Mouse (Mus musculus) myocyte (in vitro differentiated cells): ENCODE measurements around the gene Sgsm1. TPM values are rescaled to one million over a fixed set of nuclear protein-coding genes. Genes with fewer than 3 reads are reported as not detected.

Source experiments
- H3K27me3 ChIP-seq: one replicate; pipeline ENCODE4 v1.6.1; 2011; ENCODE audit not compliant: control insufficient read depth, insufficient read depth, insufficient read length
- H3K36me3 ChIP-seq: one replicate; pipeline ENCODE4 v1.6.1; 2011; ENCODE audit not compliant: control insufficient read depth, insufficient read depth
- H3K4me2 ChIP-seq: one replicate; pipeline ENCODE4 v1.6.1; 2011; ENCODE audit warnings: low read depth, control low read depth
- H3K4me3 ChIP-seq: one replicate; pipeline ENCODE4 v1.5.1; 2011; ENCODE audit warnings: mild to moderate bottlenecking, control low read depth, moderate library complexity
- H3K79me2 ChIP-seq: one replicate; pipeline ENCODE4 v1.6.1; 2011; ENCODE audit not compliant: control insufficient read depth, insufficient read depth
- H3ac ChIP-seq: one replicate; pipeline ENCODE4 v1.6.1; 2011; ENCODE audit not compliant: control insufficient read depth, insufficient read length
- CEBPB ChIP-seq: IDR thresholded peaks from 2 replicates; pipeline ENCODE4 v1.6.1; 2011; ENCODE audit warnings: mild to moderate bottlenecking, moderate library complexity; ENCODE audit not compliant: poor library complexity, insufficient read depth, severe bottlenecking
- E2F4 ChIP-seq: IDR thresholded peaks from one replicate; pipeline ENCODE4 v1.6.1; 2011; ENCODE audit warnings: mild to moderate bottlenecking, control low read depth, moderate library complexity; ENCODE audit not compliant: insufficient read depth
- MAX ChIP-seq: IDR thresholded peaks from one replicate; pipeline ENCODE4 v1.6.1; 2011; ENCODE audit warnings: low read depth, mild to moderate bottlenecking, control low read depth
- MYOD1 ChIP-seq, 3 experiments: IDR thresholded peaks; one replicate each; pipeline ENCODE4 v1.6.1; 2011; ENCODE audit warnings: control low read depth in 2 of 3, low read depth in 2 of 3, mild to moderate bottlenecking in 2 of 3, moderate library complexity in 1 of 3; ENCODE audit not compliant: insufficient read length in 2 of 3, control insufficient read depth in 1 of 3
- MYOG ChIP-seq, 3 experiments: IDR thresholded peaks; one replicate each; pipeline ENCODE4 v1.6.1; 2011; ENCODE audit warnings: control low read depth in 2 of 3, low read depth in 2 of 3, mild to moderate bottlenecking in 2 of 3; ENCODE audit not compliant: insufficient read length in 2 of 3, control insufficient read depth in 1 of 3, insufficient read depth in 1 of 3
- POLR2A ChIP-seq: IDR thresholded peaks from one replicate; pipeline ENCODE4 v1.6.1; 2011; ENCODE audit warnings: low read depth, mild to moderate bottlenecking, control low read depth, moderate library complexity; ENCODE audit not compliant: insufficient read length
- POLR2AphosphoS2 ChIP-seq: IDR thresholded peaks from one replicate; pipeline ENCODE4 v1.6.1; 2011; ENCODE audit warnings: low read depth, control low read depth; ENCODE audit not compliant: insufficient read length
- REST ChIP-seq: IDR thresholded peaks from one replicate; pipeline ENCODE4 v1.6.1; 2011; ENCODE audit warnings: mild to moderate bottlenecking, control low read depth, moderate library complexity; ENCODE audit not compliant: insufficient read depth, insufficient read length
- SRF ChIP-seq: IDR thresholded peaks from one replicate; pipeline ENCODE4 v1.6.1; 2011; ENCODE audit warnings: low read depth; ENCODE audit not compliant: control insufficient read depth, insufficient read length
- TCF12 ChIP-seq: IDR thresholded peaks from one replicate; pipeline ENCODE4 v1.6.1; 2011; ENCODE audit warnings: mild to moderate bottlenecking, control low read depth; ENCODE audit not compliant: poor library complexity, insufficient read depth, severe bottlenecking
- TCF3 ChIP-seq: IDR thresholded peaks from one replicate; pipeline ENCODE4 v1.6.1; 2011; ENCODE audit warnings: low read depth, control low read depth; ENCODE audit not compliant: insufficient read length
- USF1 ChIP-seq: IDR thresholded peaks from one replicate; pipeline ENCODE4 v1.6.1; 2011; ENCODE audit warnings: low read depth, mild to moderate bottlenecking, control low read depth, moderate library complexity
- polyA plus RNA-seq: library from polyadenylated mRNA; unstranded; fragments of >200 nt; fragmentation: generic; extraction: Trizol; gene quantifications from one replicate; pipeline ENCODE4 v1.2.1, GENCODE M21; 2012; ENCODE audit warnings: missing spikeins

Sgsm1 gene
- polyA plus RNA-seq, 1 experiment: 3.6 TPM

GRCm38 (mm10) chr5:113304527-113304926 is 6.1 kb downstream of the Sgsm1 start:
- no peak for TF ChIP-seq MYOD1 (IDR thresholded peaks at IDR 0.05; ENCODE audit: control insufficient read depth in 1 of 3, insufficient read length in 2 of 3, low read depth in 2 of 3)
- no peak for TF ChIP-seq E2F4
- no peak for TF ChIP-seq REST
- no peak for TF ChIP-seq USF1
- no peak for TF ChIP-seq POLR2A
- TF ChIP-seq MAX: no peak
- no peak for TF ChIP-seq TCF3
- no peak for TF ChIP-seq CEBPB
- TF ChIP-seq POLR2AphosphoS2: no peak
- no peak for TF ChIP-seq TCF12
- no peak for TF ChIP-seq MYOG (IDR thresholded peaks at IDR 0.05; ENCODE audit: control insufficient read depth in 1 of 3, insufficient read depth in 1 of 3, insufficient read length in 2 of 3, low read depth in 2 of 3)
- TF ChIP-seq SRF: no peak
- no peak overlapping the region for H3K4me2 ChIP-seq
- H3ac ChIP-seq: no peak overlapping the region
- H3K4me3 ChIP-seq: no peak overlapping the region
- H3K79me2 ChIP-seq: no peaks in the 10 kb centered on the region
- peaks cover 19% of the 10 kb centered on the region for H3K27me3 ChIP-seq
- H3K36me3 ChIP-seq: no peaks in the 10 kb centered on the region

DNA sequence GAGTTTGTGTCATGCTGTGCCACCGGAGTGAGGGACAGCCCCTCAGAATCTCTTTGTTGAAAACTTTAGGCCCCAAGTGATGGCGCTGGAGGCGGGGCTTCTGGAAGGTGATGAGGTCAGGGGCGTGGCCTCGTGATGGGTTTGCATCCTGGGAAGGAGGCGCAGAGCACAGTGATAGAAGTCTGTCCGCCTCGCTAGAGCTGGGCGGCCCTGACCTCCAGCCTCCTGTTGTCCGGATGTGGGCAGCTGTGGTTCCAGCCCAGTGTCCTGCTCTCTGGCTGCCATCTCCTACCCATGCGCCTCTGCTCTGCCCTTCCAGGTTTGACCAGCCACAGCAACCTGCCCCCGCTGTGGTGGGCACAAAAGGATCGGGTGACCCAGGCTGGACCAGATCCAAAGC is 8.7 kb downstream of the Sgsm1 start:
- Histone ChIP-seq H3K36me3 (no peaks in the 10 kb centered on the region), H3K27me3 (peaks cover 25% of the 10 kb centered on the region), H3K79me2 (no peaks in the 10 kb centered on the region), H3ac (no peak overlapping the region), H3K4me2 (no peak overlapping the region), H3K4me3 (no peak overlapping the region)
- TF ChIP-seq MYOG (IDR thresholded peaks at IDR 0.05; ENCODE audit: control insufficient read depth in 1 of 3, insufficient read depth in 1 of 3, insufficient read length in 2 of 3, low read depth in 2 of 3) (no peak), TCF12 (no peak), SRF (no peak), TCF3 (no peak), MAX (no peak)

GRCm38 (mm10) chr5:113300148-113300889 is 10.3 kb downstream of the Sgsm1 start:
- no peak overlapping the region for H3ac ChIP-seq
- H3K79me2 ChIP-seq: no peaks in the 10 kb centered on the region
- H3K4me3 ChIP-seq: no peak overlapping the region
- peaks cover 25% of the 10 kb centered on the region for H3K27me3 ChIP-seq
- no peak overlapping the region for H3K4me2 ChIP-seq
- TF ChIP-seq POLR2AphosphoS2 (no peak), MAX (no peak), SRF (no peak), REST (no peak), MYOG (IDR thresholded peaks at IDR 0.05; ENCODE audit: control insufficient read depth in 1 of 3, insufficient read depth in 1 of 3, insufficient read length in 2 of 3, low read depth in 2 of 3) (no peak), CEBPB (no peak), E2F4 (no peak), TCF3 (no peak), MYOD1 (IDR thresholded peaks at IDR 0.05; ENCODE audit: control insufficient read depth in 1 of 3, insufficient read length in 2 of 3, low read depth in 2 of 3) (no peak), POLR2A (no peak), TCF12 (no peak), USF1 (no peak)
- H3K36me3 ChIP-seq: no peaks in the 10 kb centered on the region

- Histone ChIP-seq H3K27me3 (peaks cover 24% of the 10 kb centered on the region), H3K36me3 (no peaks in the 10 kb centered on the region), H3K4me2 (no peak overlapping the region), H3K4me3 (no peak overlapping the region), H3K79me2 (no peaks in the 10 kb centered on the region), H3ac (no peak overlapping the region)
- TF ChIP-seq MYOG (IDR thresholded peaks at IDR 0.05; ENCODE audit: control insufficient read depth in 1 of 3, insufficient read depth in 1 of 3, insufficient read length in 2 of 3, low read depth in 2 of 3): no peak
- TF ChIP-seq CEBPB: no peak
- no peak for TF ChIP-seq E2F4
- TF ChIP-seq TCF3: no peak
- no peak for TF ChIP-seq REST
- TF ChIP-seq POLR2A: no peak
- no peak for TF ChIP-seq SRF
- no peak for TF ChIP-seq USF1
- no peak for TF ChIP-seq POLR2AphosphoS2
- no peak for TF ChIP-seq TCF12
- no peak for TF ChIP-seq MAX
- TF ChIP-seq MYOD1 (IDR thresholded peaks at IDR 0.05; ENCODE audit: control insufficient read depth in 1 of 3, insufficient read length in 2 of 3, low read depth in 2 of 3): no peak
These were observed 11.2 kb downstream of the Sgsm1 start for GRCm38 (mm10) chr5:113299433-113299832.
